Mouse (Mus musculus) Muller cell, postnatal 12 days (primary cell): ENCODE data around the gene C1ra.
"Not testable (repeated sequence)": the region's sequence is repeated elsewhere in the genome, so short reads cannot be mapped to it uniquely, and the experiment has no call there.

ENCODE experiments used
- DNase-seq: peaks from one replicate; pipeline ENCODE4 v3.0.0-alpha.2; 2015; ENCODE audit errors: inconsistent ontology term

The C1ra gene

GRCm38 (mm10) chr6:124485414-124486144, 26.6 kb upstream of the C1ra start:
- no peak for DNase-seq

GRCm38 (mm10) chr6:124487509-124487908, 24.7 kb upstream of the C1ra start:
- no peak for DNase-seq

GRCm38 (mm10) chr6:124488952-124489351, 23.3 kb upstream of the C1ra start:
- DNase-seq: no peak

- DNase-seq: no peak
These were observed 20.8 kb upstream of the C1ra start for GRCm38 (mm10) chr6:124491427-124491826.

- peak; percentile 64 for DNase-seq
These were observed 19.2 kb upstream of the C1ra start, which contains the start of gene C1rl for GRCm38 (mm10) chr6:124492842-124493561. Gene C1rl (plus strand): TSS chr6:124493113.

- DNase-seq: no peak
These were observed 18.3 kb upstream of the C1ra start for GRCm38 (mm10) chr6:124493886-124494285.

GRCm38 (mm10) chr6:124496054-124496453, 16.2 kb upstream of the C1ra start:
- no peak for DNase-seq

- no peak for DNase-seq
These were observed 12.2 kb upstream of the C1ra start for GRCm38 (mm10) chr6:124499914-124500566.

- DNase-seq: no peak
These were observed 10.7 kb upstream of the C1ra start for GRCm38 (mm10) chr6:124501473-124501872.

- DNase-seq: no peak
These were observed 10.2 kb upstream of the C1ra start for GRCm38 (mm10) chr6:124502021-124502420.

GRCm38 (mm10) chr6:124505028-124505427, 7.2 kb upstream of the C1ra start:
- DNase-seq: no peak

GRCm38 (mm10) chr6:124506991-124507390, 5.2 kb upstream of the C1ra start:
- DNase-seq: no peak

GRCm38 (mm10) chr6:124508292-124508691, 3.9 kb upstream of the C1ra start:
- no peak for DNase-seq

GRCm38 (mm10) chr6:124509192-124509591, 3.0 kb upstream of the C1ra start:
- DNase-seq: not testable (repeated sequence)

- no peak for DNase-seq
These were observed 269 bp upstream of the C1ra start for GRCm38 (mm10) chr6:124511936-124512335.

GRCm38 (mm10) chr6:124517733-124518132, 5.5 kb downstream of the C1ra start:
- not testable (repeated sequence) for DNase-seq

GRCm38 (mm10) chr6:124522082-124522481, 9.9 kb downstream of the C1ra start:
- DNase-seq: not testable (repeated sequence)

GRCm38 (mm10) chr6:124527881-124528280, 15.7 kb downstream of the C1ra start:
- DNase-seq: no peak

- no peak for DNase-seq
These were observed 18.9 kb downstream of the C1ra start for GRCm38 (mm10) chr6:124531077-124531476.

GRCm38 (mm10) chr6:124536125-124536829, 24.1 kb downstream of the C1ra start:
- not testable (repeated sequence) for DNase-seq

GRCm38 (mm10) chr6:124541176-124541575, 29.0 kb downstream of the C1ra start:
- not testable (repeated sequence) for DNase-seq

- not testable (repeated sequence) for DNase-seq
These were observed 30.1 kb downstream of the C1ra start, which contains the start of gene C1s1 for GRCm38 (mm10) chr6:124542284-124542683. Gene C1s1 (minus strand): TSS chr6:124542359.
